Mouse (Mus musculus) neural tube, embryonic 11.5 days (tissue): ENCODE results near the gene Ubr2. TPM values are rescaled to one million over a fixed set of nuclear protein-coding genes. Genes with fewer than 3 reads are reported as not detected.

Experiments
- ATAC-seq: fragments of 200-750 bp; cut with Nextera tagmentation; 2 replicates; pipeline ENCODE4 v1.8.0; 2017; ENCODE audit warnings: moderate number of reproducible peaks, mild to moderate bottlenecking, moderate TSS enrichment, moderate library complexity; ENCODE audit not compliant: insufficient read depth, low FRiP score, low TSS enrichment
- DNase-seq: peaks from one replicate; pipeline ENCODE4 v3.0.0-alpha.2; 2015; ENCODE audit warnings: low spot score
- H3K27ac ChIP-seq: fragments of 300-500 bp; sonication (generic); 2 replicates; pipeline ENCODE4 v1.5.1; 2014; ENCODE audit warnings: low read depth, mild to moderate bottlenecking, low read length
- H3K27me3 ChIP-seq: fragments of 300-500 bp; sonication (generic); 2 replicates; pipeline ENCODE4 v1.6.1; 2014; ENCODE audit warnings: mild to moderate bottlenecking, low read length, mixed read lengths; ENCODE audit not compliant: control insufficient read depth, insufficient read depth
- H3K36me3 ChIP-seq: fragments of 300-500 bp; sonication (generic); 2 replicates; pipeline ENCODE4 v1.6.1; 2014; ENCODE audit warnings: mild to moderate bottlenecking, low read length, moderate library complexity, mixed read lengths; ENCODE audit not compliant: control insufficient read depth, insufficient read depth
- H3K4me1 ChIP-seq: fragments of 300-500 bp; sonication (generic); 2 replicates; pipeline ENCODE4 v1.6.1; 2014; ENCODE audit warnings: low read length, mixed read lengths; ENCODE audit not compliant: control insufficient read depth, insufficient read depth
- H3K4me2 ChIP-seq: fragments of 300-500 bp; sonication (generic); 2 replicates; pipeline ENCODE4 v1.6.1; 2014; ENCODE audit warnings: low read depth, mild to moderate bottlenecking, moderate library complexity
- H3K4me3 ChIP-seq: fragments of 300-500 bp; sonication (generic); 2 replicates; pipeline ENCODE4 v1.5.1; 2014; ENCODE audit warnings: low read depth, low read length
- H3K9ac ChIP-seq: fragments of 300-500 bp; sonication (generic); 2 replicates; pipeline ENCODE4 v1.6.1; 2014; ENCODE audit warnings: mild to moderate bottlenecking, low read length
- H3K9me3 ChIP-seq: fragments of 300-500 bp; sonication (generic); 2 replicates; pipeline ENCODE4 v1.6.1; 2016; ENCODE audit warnings: low read length; ENCODE audit not compliant: control insufficient read depth
- WGBS: fragments of 180-500 bp; shearing (Covaris S2); extraction: QIAGEN DNeasy Blood & Tissue Kit; methylation state at CpG from one replicate; pipeline ENCODE4 v1.1.7; 2014; 5-methylcytosine and 5-hydroxymethylcytosine counted together
- polyA plus RNA-seq: library from polyadenylated mRNA; unstranded; fragments of >200 nt; fragmentation: Nextera tagmentation; extraction: Ambion mirVana; gene quantifications from 2 replicates; pipeline ENCODE4 v1.2.1, GENCODE M21; 2014

Gene Ubr2
- polyA plus RNA-seq, 1 experiment from 2014 or later: 20.8 TPM

- no peaks in the 10 kb centered on the region for H3K27me3 ChIP-seq
- H3K36me3 ChIP-seq: no peaks in the 10 kb centered on the region
- no peaks in the 10 kb centered on the region for H3K4me1 ChIP-seq
- no peak overlapping the region for H3K4me3 ChIP-seq
- no peak overlapping the region for H3K27ac ChIP-seq
- no peak overlapping the region for H3K9ac ChIP-seq
- no peaks in the 10 kb centered on the region for H3K9me3 ChIP-seq
- DNase-seq: peak; percentile 83
- no peak overlapping the region for H3K4me2 ChIP-seq
- 25% methylated on average over 19 of the region's 19 CpGs for WGBS
- ATAC-seq: no peak
Observed at GRCm38 (mm10) chr17:46903876-46904490, 106.4 kb downstream of the Ubr2 start.

- no peak overlapping the region for H3K4me3 ChIP-seq
- H3K4me1 ChIP-seq: no peaks in the 10 kb centered on the region
- H3K27ac ChIP-seq: no peak overlapping the region
- no peaks in the 10 kb centered on the region for H3K9me3 ChIP-seq
- ATAC-seq (no peak), DNase-seq (no peak)
- H3K4me2 ChIP-seq: no peak overlapping the region
- H3K9ac ChIP-seq: no peak overlapping the region
- no peaks in the 10 kb centered on the region for H3K36me3 ChIP-seq
- H3K27me3 ChIP-seq: no peaks in the 10 kb centered on the region
- WGBS: 54% methylated on average over 2 of the region's 2 CpGs
Observed at GRCm38 (mm10) chr17:46900941-46901340, 109.4 kb downstream of the Ubr2 start.

GRCm38 (mm10) chr17:46897221-46897950 is 113.0 kb downstream of the Ubr2 start:
- Histone ChIP-seq H3K4me2 (no peak overlapping the region), H3K4me3 (no peak overlapping the region), H3K9ac (no peak overlapping the region), H3K27ac (peak overlapping the region; percentile 30; the same call in 1 of the 2 replicates), H3K27me3 (no peaks in the 10 kb centered on the region), H3K4me1 (peaks cover 7% of the 10 kb centered on the region), H3K9me3 (no peaks in the 10 kb centered on the region), H3K36me3 (no peaks in the 10 kb centered on the region)
- DNase-seq (peak; percentile 33), ATAC-seq (no peak)
- WGBS: 38% methylated on average over 13 of the region's 13 CpGs

- Histone ChIP-seq H3K4me3 (no peak overlapping the region), H3K9me3 (no peaks in the 10 kb centered on the region), H3K36me3 (no peaks in the 10 kb centered on the region), H3K27ac (no peak overlapping the region), H3K4me2 (no peak overlapping the region), H3K27me3 (no peaks in the 10 kb centered on the region), H3K4me1 (peaks cover 20% of the 10 kb centered on the region), H3K9ac (no peak overlapping the region)
- no peak for ATAC-seq
- DNase-seq: no peak
- 96% methylated on average over 9 of the region's 9 CpGs for WGBS
Observed at GRCm38 (mm10) chr17:46895426-46895825, 114.9 kb downstream of the Ubr2 start.

GRCm38 (mm10) chr17:46890843-46891594 is 119.3 kb downstream of the Ubr2 start:
- WGBS: 2% methylated on average over 64 of the region's 64 CpGs
- Histone ChIP-seq H3K4me1 (peaks cover 20% of the 10 kb centered on the region), H3K9ac (peak overlapping the region; percentile 96), H3K27ac (peak overlapping the region; percentile 79), H3K4me3 (peak overlapping the region; percentile 94), H3K36me3 (no peaks in the 10 kb centered on the region), H3K27me3 (no peaks in the 10 kb centered on the region), H3K9me3 (no peaks in the 10 kb centered on the region), H3K4me2 (peak overlapping the region; percentile 99)
- ATAC-seq (peak; percentile 26), DNase-seq (peak; percentile 24)

- Histone ChIP-seq H3K36me3 (no peaks in the 10 kb centered on the region), H3K27me3 (no peaks in the 10 kb centered on the region), H3K4me2 (peak within 1 kb of the TSS; percentile 99), H3K4me1 (peaks cover 20% of the 10 kb centered on the region), H3K4me3 (peak within 1 kb of the TSS; percentile 94), H3K9ac (peak within 1 kb of the TSS; percentile 96), H3K27ac (peak within 1 kb of the TSS; percentile 90), H3K9me3 (no peaks in the 10 kb centered on the region)
- DNase-seq: peak; percentile 98
- under 1% methylated on average over 40 of the region's 40 CpGs for WGBS
- peak; percentile 90 for ATAC-seq
Observed at GRCm38 (mm10) chr17:46890116-46890815, 120.1 kb downstream of the Ubr2 start, which contains the start of gene Tbcc. TSS of gene Tbcc (plus strand) at chr17:46890684.

- peak; percentile 67 for ATAC-seq
- whole genome bisulfite sequencing: 0% methylated on average over 43 of the region's 44 CpGs
- H3K27ac ChIP-seq: peak overlapping the region; percentile 90
Observed at GRCm38 (mm10) chr17:46889450-46890084, 120.8 kb downstream of the Ubr2 start.

More at GRCm38 (mm10) chr17:46889450-46890084, 120.8 kb downstream of the Ubr2 start:
- H3K4me1 ChIP-seq: peaks cover 20% of the 10 kb centered on the region
- H3K36me3 ChIP-seq: no peaks in the 10 kb centered on the region
- peak overlapping the region; percentile 66 for H3K9ac ChIP-seq
- peak; percentile 75 for DNase-seq
- H3K4me2 ChIP-seq: peak overlapping the region; percentile 93
- no peaks in the 10 kb centered on the region for H3K27me3 ChIP-seq
- no peaks in the 10 kb centered on the region for H3K9me3 ChIP-seq
- H3K4me3 ChIP-seq: peak overlapping the region; percentile 94
